Mouse (Mus musculus) limb, embryonic 11.5 days (tissue): ENCODE data around the gene Wbp2. TPM values are rescaled to one million over a fixed set of nuclear protein-coding genes. Genes with fewer than 3 reads are reported as not detected.

Experiments used
- ATAC-seq: fragments of 200-750 bp; cut with Nextera tagmentation; 2 replicates; pipeline ENCODE4 v1.8.0; 2017; ENCODE audit warnings: low read depth; ENCODE audit not compliant: insufficient number of reproducible peaks, low FRiP score, low TSS enrichment
- DNase-seq: peaks from one replicate; pipeline ENCODE4 v3.0.0-alpha.2; 2015; ENCODE audit warnings: low spot score
- H3K27ac ChIP-seq: fragments of 300-500 bp; sonication (generic); replicated peaks from 2 replicates; pipeline ENCODE4 v1.5.1; 2014; ENCODE audit warnings: low read depth, mild to moderate bottlenecking, low read length
- H3K27me3 ChIP-seq: fragments of 300-500 bp; sonication (generic); 2 replicates; pipeline ENCODE4 v1.6.1; 2014; ENCODE audit warnings: mild to moderate bottlenecking, low read length, mixed read lengths; ENCODE audit not compliant: control insufficient read depth, insufficient read depth
- H3K36me3 ChIP-seq: fragments of 300-500 bp; sonication (generic); 2 replicates; pipeline ENCODE4 v1.6.1; 2014; ENCODE audit warnings: mild to moderate bottlenecking, low read length, moderate library complexity, mixed read lengths; ENCODE audit not compliant: control insufficient read depth, insufficient read depth
- H3K4me1 ChIP-seq: fragments of 300-500 bp; sonication (generic); 2 replicates; pipeline ENCODE4 v1.6.1; 2014; ENCODE audit warnings: low read length, mixed read lengths; ENCODE audit not compliant: control insufficient read depth, insufficient read depth
- H3K4me2 ChIP-seq: fragments of 300-500 bp; sonication (generic); 2 replicates; pipeline ENCODE4 v1.6.1; 2014; ENCODE audit warnings: low read depth, mild to moderate bottlenecking, moderate library complexity; ENCODE audit not compliant: severe bottlenecking
- H3K4me3 ChIP-seq: fragments of 300-500 bp; sonication (generic); 2 replicates; pipeline ENCODE4 v1.5.1; 2014; ENCODE audit warnings: low read depth, low read length
- H3K9ac ChIP-seq: fragments of 300-500 bp; sonication (generic); 2 replicates; pipeline ENCODE4 v1.6.1; 2014; ENCODE audit warnings: mild to moderate bottlenecking, low read length
- H3K9me3 ChIP-seq: fragments of 300-500 bp; sonication (generic); 2 replicates; pipeline ENCODE4 v1.6.1; 2016; ENCODE audit warnings: low read length; ENCODE audit not compliant: control insufficient read depth
- WGBS: fragments of 180-500 bp; shearing (Covaris S2); extraction: QIAGEN DNeasy Blood & Tissue Kit; methylation state at CpG from one replicate; pipeline ENCODE4 v1.1.7; 2014; 5-methylcytosine and 5-hydroxymethylcytosine counted together
- polyA plus RNA-seq: library from polyadenylated mRNA; unstranded; fragments of >200 nt; fragmentation: Nextera tagmentation; extraction: Ambion mirVana; gene quantifications from 2 replicates; pipeline ENCODE4 v1.2.1, GENCODE M21; 2014

The Wbp2 gene
- 49.3 and 52.1 TPM in 2 replicates for polyA plus RNA-seq

DNA sequence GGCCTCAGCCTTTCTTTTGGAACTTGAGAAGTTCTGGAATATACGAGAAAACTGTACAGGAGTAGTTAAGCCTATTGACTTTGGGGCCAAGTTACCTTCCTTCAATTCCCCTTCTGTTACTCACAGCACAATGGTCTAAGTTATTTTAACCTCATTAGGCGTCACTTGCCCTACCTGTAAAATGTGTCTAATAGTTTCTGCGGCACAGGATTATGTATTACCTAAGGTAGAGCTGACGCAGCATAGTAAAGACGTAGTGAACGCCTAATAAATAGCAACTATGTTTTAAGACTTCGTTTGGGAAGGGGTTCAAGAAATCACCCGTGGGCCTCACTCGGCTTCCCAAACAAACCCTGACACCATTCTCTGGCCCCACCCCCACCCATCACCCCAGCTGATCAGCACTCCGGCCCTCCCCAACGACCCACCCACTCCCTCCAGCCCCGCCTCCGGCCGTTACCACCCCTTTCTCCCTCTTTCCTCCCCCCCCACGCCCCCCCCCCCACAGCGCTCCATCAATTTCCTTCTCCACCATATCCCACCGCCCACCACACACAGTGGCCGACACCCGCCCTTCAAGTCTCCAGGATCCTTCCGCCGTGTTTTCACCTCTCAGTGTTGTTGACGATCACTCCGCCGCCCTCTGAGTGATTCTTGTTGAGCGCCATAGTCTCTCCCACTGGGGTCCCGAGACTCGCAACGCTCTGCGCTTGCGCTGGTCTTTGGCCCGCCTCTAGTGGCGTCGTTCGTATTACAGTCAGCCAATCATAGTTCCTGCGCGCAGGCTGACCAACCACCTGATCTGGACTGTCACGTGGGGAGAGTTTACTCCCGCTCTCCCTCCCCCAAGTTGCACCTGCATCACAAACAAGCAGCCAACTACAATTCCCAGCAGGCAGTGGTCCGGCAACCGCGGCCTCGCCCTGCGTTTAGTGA, at the start of gene Wbp2:
Wbp2 (minus strand) TSS at position 738 of the 936 bp plus-strand sequence.
- peak within 1 kb of the TSS; percentile 68 for H3K27ac ChIP-seq
- ATAC-seq: peak; percentile 95
- H3K4me2 ChIP-seq: peak within 1 kb of the TSS; percentile 58
- H3K9ac ChIP-seq: peak within 1 kb of the TSS; percentile 41
- H3K36me3 ChIP-seq: peaks cover 8% of the 10 kb centered on the region
- DNase-seq: peak; percentile 98
- H3K27me3 ChIP-seq: no peaks in the 10 kb centered on the region
- WGBS: 6% methylated on average over 40 of the region's 43 CpGs
- H3K9me3 ChIP-seq: no peaks in the 10 kb centered on the region
- H3K4me1 ChIP-seq: peaks cover 3% of the 10 kb centered on the region; the same call in 1 of the 2 replicates
- peak within 1 kb of the TSS; percentile 40 for H3K4me3 ChIP-seq

DNA sequence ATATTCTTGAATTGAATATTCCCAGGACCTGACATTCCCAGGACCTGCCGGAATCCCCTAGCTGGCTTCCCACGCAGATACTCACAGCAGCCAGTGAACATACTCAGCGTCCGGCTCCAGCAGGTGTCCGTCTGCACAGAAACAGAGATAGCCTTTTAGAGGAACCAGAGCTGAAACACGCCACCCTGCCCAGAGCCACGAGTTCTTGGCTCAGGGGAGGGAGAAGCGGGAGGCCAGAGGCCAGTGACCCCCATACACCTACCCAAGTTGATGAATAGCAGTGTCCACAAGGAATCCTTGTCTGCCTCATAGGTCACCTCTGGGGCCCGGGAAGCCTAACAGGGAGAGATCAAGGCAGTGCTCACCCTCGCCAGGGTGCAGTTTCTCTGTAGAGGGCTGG, 47.4 kb upstream of the Wbp2 start:
- Histone ChIP-seq H3K36me3 (peaks cover 8% of the 10 kb centered on the region; the same call in 1 of the 2 replicates), H3K27me3 (no peaks in the 10 kb centered on the region), H3K9ac (no peak overlapping the region), H3K4me2 (no peak overlapping the region), H3K4me3 (no peak overlapping the region), H3K27ac (no peak overlapping the region), H3K9me3 (no peaks in the 10 kb centered on the region), H3K4me1 (peaks cover 15% of the 10 kb centered on the region)
- 79% methylated on average over 10 of the region's 10 CpGs for WGBS
- DNase-seq (no peak), ATAC-seq (no peak)

DNA sequence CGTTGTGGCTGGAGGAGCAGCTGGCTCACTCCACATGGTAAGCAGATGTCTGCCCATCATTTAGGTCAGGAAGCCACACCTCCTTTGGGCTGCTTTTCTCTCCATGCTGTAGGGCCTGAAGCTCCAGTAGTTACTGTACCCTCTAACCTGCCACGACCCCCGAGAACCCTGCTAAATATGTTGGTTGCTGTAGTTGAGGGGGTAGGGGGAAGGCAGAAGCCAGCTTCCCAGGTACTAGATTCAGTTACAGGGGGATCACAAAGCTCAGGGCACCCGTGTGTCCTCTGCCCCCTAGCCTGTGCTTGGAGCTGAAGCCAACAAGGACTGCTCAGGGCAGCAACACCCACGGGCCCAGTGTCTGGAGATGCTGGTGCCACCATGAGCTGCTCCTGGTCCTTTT, 46.7 kb upstream of the Wbp2 start:
- no peaks in the 10 kb centered on the region for H3K9me3 ChIP-seq
- peaks cover 8% of the 10 kb centered on the region; the same call in 1 of the 2 replicates for H3K36me3 ChIP-seq
- DNase-seq: no peak
- no peaks in the 10 kb centered on the region for H3K27me3 ChIP-seq
- ATAC-seq: no peak
- WGBS: 54% methylated on average over 5 of the region's 5 CpGs
- no peak overlapping the region for H3K27ac ChIP-seq
- no peak overlapping the region for H3K4me3 ChIP-seq
- H3K9ac ChIP-seq: no peak overlapping the region
- peaks cover 15% of the 10 kb centered on the region for H3K4me1 ChIP-seq
- H3K4me2 ChIP-seq: no peak overlapping the region

DNA sequence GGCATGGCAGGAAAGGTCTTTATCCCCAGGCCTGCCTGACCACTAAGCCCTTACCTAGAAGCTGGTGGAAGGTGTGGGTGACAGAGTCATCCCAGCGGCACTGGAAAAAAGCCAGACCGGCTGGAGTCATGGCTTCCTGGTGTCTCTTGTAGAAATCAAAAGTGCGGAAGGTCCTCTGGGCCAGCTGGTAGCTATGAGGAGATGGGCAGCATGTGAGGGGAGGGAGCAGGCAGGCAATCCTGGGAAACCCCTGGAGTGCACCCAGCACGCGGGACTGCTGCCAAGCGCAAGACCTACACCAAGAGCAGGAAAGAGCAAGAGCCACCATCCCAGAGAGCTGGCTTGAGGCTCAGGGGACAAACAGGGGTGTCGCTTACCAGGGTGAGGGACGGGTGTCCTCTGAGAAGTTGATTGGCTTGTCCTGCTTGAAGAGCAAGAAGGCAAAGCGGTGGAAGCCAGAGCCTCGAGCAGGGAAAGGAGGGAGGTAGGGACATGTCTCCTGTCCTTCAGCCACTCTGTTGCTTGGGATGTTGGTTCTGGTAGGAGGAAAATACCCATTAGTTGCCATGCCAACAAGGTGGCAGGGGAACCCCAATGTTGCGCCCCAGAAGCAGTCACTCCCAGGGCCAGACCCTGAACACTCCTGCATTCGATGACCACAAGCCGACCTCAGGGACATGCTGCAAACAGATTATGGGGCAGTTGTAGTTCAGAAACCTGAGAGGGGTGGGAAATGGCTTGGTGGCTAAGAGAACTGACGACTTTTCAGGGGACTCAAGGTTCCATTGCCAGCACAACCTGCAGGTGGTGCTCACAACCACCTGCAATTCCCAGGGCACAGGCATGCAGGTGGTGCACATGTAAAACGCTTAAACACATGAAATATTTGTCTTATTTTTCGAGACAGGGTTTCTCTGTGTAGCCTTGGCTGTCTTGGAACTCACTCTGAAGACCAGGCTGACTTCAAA, 45.9 kb upstream of the Wbp2 start:
- DNase-seq (no peak), ATAC-seq (no peak)
- no peak overlapping the region for H3K4me2 ChIP-seq
- peaks cover 8% of the 10 kb centered on the region; the same call in 1 of the 2 replicates for H3K36me3 ChIP-seq
- H3K4me1 ChIP-seq: peaks cover 17% of the 10 kb centered on the region
- H3K9me3 ChIP-seq: no peaks in the 10 kb centered on the region
- no peak overlapping the region for H3K9ac ChIP-seq
- no peak overlapping the region for H3K27ac ChIP-seq
- WGBS: 84% methylated on average over 16 of the region's 16 CpGs
- no peak overlapping the region for H3K4me3 ChIP-seq
- H3K27me3 ChIP-seq: no peaks in the 10 kb centered on the region

DNA sequence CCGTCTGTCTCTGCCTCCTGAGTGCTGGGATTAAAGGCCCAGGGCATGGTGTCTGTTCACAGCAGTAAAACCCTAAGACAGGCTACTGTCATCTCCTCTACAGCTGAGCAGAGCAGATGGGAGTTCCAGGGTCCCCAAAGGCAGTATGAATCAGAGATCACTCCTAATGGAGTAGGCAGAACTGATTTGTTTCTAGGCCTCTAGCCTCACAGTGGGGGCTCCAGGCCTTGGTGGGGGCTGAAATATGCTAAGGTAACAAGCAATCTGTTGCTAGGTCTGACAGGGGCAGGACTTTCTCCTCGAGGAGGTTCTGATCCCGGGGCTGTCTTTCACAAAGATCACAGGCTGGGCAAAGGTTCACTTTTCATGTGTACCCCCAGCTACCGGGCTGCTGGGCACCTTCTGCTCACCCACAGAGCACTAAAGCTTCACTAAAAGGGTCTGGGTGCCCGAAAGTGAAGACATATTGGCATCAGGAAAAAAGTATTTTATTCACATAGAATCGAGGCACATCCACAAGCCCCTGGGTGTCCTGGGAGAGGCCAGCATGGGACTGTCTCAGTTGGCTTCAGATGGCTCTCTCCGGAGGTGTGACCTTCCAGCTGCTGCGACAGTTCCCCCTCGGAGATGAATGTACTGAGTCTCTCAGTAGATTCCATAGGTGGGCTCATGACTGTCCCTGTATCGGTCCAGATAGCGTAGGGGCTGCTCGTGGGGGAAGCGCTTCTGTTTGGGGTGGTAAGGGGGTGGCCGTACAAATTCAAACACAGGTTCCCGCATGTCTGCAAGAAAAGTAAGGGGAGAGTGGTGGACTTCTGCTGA, 44.8 kb upstream of the Wbp2 start:
- H3K4me3 ChIP-seq: peak overlapping the region; percentile 46
- H3K36me3 ChIP-seq: peaks cover 8% of the 10 kb centered on the region; the same call in 1 of the 2 replicates
- H3K4me1 ChIP-seq: peaks cover 22% of the 10 kb centered on the region
- WGBS: 84% methylated on average over 15 of the region's 15 CpGs
- no peaks in the 10 kb centered on the region for H3K9me3 ChIP-seq
- ATAC-seq (no peak), DNase-seq (no peak)
- H3K27me3 ChIP-seq: no peaks in the 10 kb centered on the region
- H3K27ac ChIP-seq: no peak overlapping the region
- 0 out of 2 replicates have a peak overlapping the region, but pooled peaks have one; percentile 32 for H3K9ac ChIP-seq
- H3K4me2 ChIP-seq: peak overlapping the region; percentile 80; the same call in 1 of the 2 replicates

DNA sequence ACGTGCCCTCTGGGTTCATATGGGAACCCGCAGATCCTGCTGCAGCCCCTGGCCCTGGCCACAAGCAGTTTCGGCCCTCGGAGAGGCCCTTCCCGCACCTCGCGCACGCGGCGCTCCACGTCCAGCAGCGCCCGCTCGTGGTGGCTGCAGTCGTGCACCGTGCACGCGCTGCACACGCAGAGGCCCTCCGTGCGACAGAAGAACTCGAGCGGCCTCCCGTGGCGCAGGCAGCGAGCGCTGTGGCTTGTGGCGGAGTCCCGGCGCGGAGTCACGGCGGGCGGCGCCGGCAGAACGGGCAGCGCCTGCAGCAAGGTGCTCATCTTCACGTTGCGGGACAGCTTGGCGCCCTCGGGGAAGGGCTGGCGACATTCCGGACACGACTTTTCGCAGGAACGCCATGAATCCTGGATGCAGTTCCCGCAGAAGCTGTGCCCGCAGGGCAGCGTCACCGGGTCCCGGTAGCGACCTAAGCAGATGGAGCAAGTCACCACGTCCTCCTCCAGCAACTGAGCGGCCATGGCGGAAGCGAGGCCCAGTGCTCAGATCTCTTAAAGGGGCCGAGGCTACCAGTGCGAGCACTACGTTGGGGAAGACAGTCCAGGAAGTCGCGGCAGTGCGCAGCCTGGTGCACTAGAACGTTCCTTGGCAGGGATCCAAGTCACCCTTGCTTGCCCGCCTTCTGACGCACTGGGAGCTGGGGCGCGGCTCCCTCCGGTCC, 43.9 kb upstream of the Wbp2 start, which contains the start of gene Trim65:
Trim65 (minus strand) TSS at position 641 of the 718 bp plus-strand sequence.
- WGBS: 2% methylated on average over 69 of the region's 69 CpGs

DNA sequence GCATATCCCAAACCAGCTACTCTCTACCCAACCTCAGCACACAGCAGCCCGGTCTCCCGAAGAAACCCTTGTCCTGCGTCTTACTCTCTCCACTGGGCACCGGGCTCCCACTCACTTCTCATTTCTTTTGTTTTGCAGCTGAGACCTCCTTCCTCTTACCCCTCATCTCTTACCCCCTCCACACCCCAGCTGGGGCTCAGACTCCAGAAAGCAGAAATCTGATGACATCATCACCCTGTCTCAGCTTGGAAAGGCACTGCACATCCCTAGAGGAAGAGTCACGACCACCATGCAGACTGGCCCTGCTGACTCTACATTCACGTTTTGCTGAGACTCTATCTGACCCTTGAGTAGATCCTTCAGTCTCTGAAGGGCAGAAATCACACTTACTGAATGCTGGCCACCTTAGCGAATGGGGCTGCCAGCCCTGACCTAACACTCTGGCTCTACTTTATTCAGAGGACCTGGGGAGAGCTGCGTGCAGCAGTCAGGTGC, 43.2 kb upstream of the Wbp2 start:
- no peak for DNase-seq

More for the DNA sequence above, 43.9 kb upstream of the Wbp2 start, which contains the start of gene Trim65:
- peak; percentile 88 for DNase-seq
- H3K27me3 ChIP-seq: no peaks in the 10 kb centered on the region
- peak within 1 kb of the TSS; percentile 55; the same call in 1 of the 2 replicates for H3K27ac ChIP-seq
- peaks cover 8% of the 10 kb centered on the region; the same call in 1 of the 2 replicates for H3K36me3 ChIP-seq
- ATAC-seq: peak; percentile 60; the same call in 1 of the 2 replicates
- H3K9ac ChIP-seq: peak within 1 kb of the TSS; percentile 76
- no peaks in the 10 kb centered on the region for H3K9me3 ChIP-seq
- H3K4me1 ChIP-seq: peaks cover 22% of the 10 kb centered on the region
- H3K4me2 ChIP-seq: peak within 1 kb of the TSS; percentile 80
- H3K4me3 ChIP-seq: peak within 1 kb of the TSS; percentile 46

More for the DNA sequence above, 43.2 kb upstream of the Wbp2 start:
- no peaks in the 10 kb centered on the region for H3K9me3 ChIP-seq
- H3K4me3 ChIP-seq: peak overlapping the region; percentile 46
- peaks cover 7% of the 10 kb centered on the region; the same call in 1 of the 2 replicates for H3K36me3 ChIP-seq
- no peak; the same call in 1 of the 2 replicates for ATAC-seq
- 48% methylated on average over 8 of the region's 8 CpGs for WGBS
- H3K4me2 ChIP-seq: peak overlapping the region; percentile 80
- H3K9ac ChIP-seq: peak overlapping the region; percentile 76
- no peak overlapping the region for H3K27ac ChIP-seq
- H3K4me1 ChIP-seq: peaks cover 22% of the 10 kb centered on the region
- no peaks in the 10 kb centered on the region for H3K27me3 ChIP-seq
